Mouse (Mus musculus): ENCODE results near the gene Slc8a1. TPM values are rescaled to one million over a fixed set of nuclear protein-coding genes. Genes with fewer than 3 reads are reported as not detected.
A peak's percentile ranks its signal among the peaks of the same experiment; 100 is the strongest.

The Slc8a1 gene
- polyA plus RNA-seq, 1 experiment from 2014 or later = 36.5 TPM

DNA sequence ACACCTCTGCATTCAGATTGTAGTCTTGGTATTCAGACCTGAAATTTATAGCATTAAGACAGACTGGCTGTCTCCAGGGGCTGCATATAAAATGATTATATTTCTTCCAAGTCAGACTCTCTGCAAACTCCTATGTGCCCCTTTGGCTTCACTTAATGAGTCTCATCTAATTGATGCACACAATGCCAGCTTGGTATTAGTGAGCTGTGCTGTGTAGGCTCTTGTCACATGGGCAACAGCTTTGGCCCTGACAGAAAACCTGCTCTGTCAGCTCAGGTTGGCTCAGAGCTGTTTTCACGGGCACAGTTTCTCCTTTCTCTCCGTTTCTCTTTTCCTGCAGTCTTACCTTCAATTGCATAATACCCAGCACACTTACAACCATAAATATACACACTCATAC lies 60.7 kb downstream of the Slc8a1 start:
- 0 out of 2 replicates have a peak, but pooled peaks cover 6% of the 10 kb centered on the region for H3K27me3 ChIP-seq (ENCODE audit: control insufficient read depth, insufficient read depth, low read length)
- H3K4me1 ChIP-seq (replicated peaks; ENCODE audit: control insufficient read depth, insufficient read depth, low read length) = no peaks in the 10 kb centered on the region
- ATAC-seq (ENCODE audit: low FRiP score) (no peak), DNase-seq (ENCODE audit: low spot score) (no peak)
- H3K9me3 ChIP-seq (ENCODE audit: control insufficient read depth, low read length) = no peaks in the 10 kb centered on the region
- WGBS = 75% methylated on average over 2 of the region's 2 CpGs
- H3K4me3 ChIP-seq (replicated peaks; ENCODE audit: low read length) = no peak overlapping the region
- H3K27ac ChIP-seq = no peak overlapping the region
- no peak overlapping the region for H3K9ac ChIP-seq
- no peak overlapping the region for H3K4me2 ChIP-seq (replicated peaks)
- H3K36me3 ChIP-seq (replicated peaks; ENCODE audit: control insufficient read depth, insufficient read depth) = no peaks in the 10 kb centered on the region

DNA sequence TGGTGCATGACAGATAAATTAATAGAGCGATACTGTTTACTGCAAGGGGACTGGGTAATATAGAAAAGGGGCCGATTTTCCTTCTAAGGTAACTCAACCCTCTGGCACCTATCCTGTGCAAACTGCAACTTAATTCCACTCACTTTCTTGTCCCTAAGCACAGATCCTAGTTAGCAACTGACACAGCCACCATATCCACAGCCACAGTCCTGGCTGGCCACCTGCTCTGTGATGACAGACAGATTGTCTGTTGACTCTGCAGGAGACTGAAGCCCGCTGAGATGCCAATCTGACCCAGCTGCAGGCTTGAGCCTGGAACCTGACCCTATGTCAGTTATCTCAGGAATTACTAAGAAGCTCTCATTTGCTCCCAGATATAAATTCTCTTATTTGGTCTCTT lies 62.0 kb downstream of the Slc8a1 start:
- Histone ChIP-seq H3K36me3 (replicated peaks; ENCODE audit: control insufficient read depth, insufficient read depth) (no peaks in the 10 kb centered on the region), H3K4me1 (replicated peaks; ENCODE audit: control insufficient read depth, insufficient read depth, low read length) (peaks cover 5% of the 10 kb centered on the region; the same call in 1 of the 2 replicates), H3K27ac (no peak overlapping the region), H3K9me3 (ENCODE audit: control insufficient read depth, low read length) (no peaks in the 10 kb centered on the region), H3K9ac (no peak overlapping the region), H3K27me3 (ENCODE audit: control insufficient read depth, insufficient read depth, low read length) (peaks cover 15% of the 10 kb centered on the region; the same call in 1 of the 2 replicates), H3K4me3 (replicated peaks; ENCODE audit: low read length) (no peak overlapping the region), H3K4me2 (replicated peaks) (no peak overlapping the region)
- DNase-seq (ENCODE audit: low spot score) (no peak), ATAC-seq (ENCODE audit: low FRiP score) (no peak)
- WGBS = 60% methylated on average over 3 of the region's 3 CpGs

DNA sequence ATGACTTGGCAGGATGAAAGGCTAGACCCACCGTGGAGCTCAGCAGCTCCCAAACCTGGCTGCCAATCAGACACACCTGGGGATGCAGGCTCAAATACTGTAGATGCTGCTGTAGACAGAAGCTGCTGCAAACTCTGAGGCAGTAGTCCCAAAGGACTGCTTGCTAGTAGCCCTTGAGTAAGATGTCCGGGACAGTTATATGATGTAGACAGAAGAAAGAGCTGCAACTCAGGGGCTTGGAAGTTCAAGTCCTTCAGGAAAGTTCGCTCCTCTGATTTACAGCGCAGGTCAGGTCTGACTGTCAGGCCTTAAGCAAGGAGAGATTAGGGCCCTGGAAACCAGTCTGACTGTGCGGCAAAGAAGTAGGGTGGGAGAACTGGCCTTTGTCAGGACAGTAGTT lies 66.9 kb downstream of the Slc8a1 start:
- Histone ChIP-seq H3K4me2 (replicated peaks) (peak overlapping the region; percentile 74), H3K36me3 (replicated peaks; ENCODE audit: control insufficient read depth, insufficient read depth) (no peaks in the 10 kb centered on the region), H3K4me1 (replicated peaks; ENCODE audit: control insufficient read depth, insufficient read depth, low read length) (peaks cover 35% of the 10 kb centered on the region), H3K27ac (no peak overlapping the region), H3K27me3 (ENCODE audit: control insufficient read depth, insufficient read depth, low read length) (peaks cover 20% of the 10 kb centered on the region; the same call in 1 of the 2 replicates), H3K9ac (no peak overlapping the region), H3K9me3 (ENCODE audit: control insufficient read depth, low read length) (no peaks in the 10 kb centered on the region), H3K4me3 (replicated peaks; ENCODE audit: low read length) (peak overlapping the region; percentile 61; the same call in 1 of the 2 replicates)
- ATAC-seq (ENCODE audit: low FRiP score) = no peak
- no peak for DNase-seq (ENCODE audit: low spot score)
- WGBS = 11% methylated on average over 5 of the region's 5 CpGs

DNA sequence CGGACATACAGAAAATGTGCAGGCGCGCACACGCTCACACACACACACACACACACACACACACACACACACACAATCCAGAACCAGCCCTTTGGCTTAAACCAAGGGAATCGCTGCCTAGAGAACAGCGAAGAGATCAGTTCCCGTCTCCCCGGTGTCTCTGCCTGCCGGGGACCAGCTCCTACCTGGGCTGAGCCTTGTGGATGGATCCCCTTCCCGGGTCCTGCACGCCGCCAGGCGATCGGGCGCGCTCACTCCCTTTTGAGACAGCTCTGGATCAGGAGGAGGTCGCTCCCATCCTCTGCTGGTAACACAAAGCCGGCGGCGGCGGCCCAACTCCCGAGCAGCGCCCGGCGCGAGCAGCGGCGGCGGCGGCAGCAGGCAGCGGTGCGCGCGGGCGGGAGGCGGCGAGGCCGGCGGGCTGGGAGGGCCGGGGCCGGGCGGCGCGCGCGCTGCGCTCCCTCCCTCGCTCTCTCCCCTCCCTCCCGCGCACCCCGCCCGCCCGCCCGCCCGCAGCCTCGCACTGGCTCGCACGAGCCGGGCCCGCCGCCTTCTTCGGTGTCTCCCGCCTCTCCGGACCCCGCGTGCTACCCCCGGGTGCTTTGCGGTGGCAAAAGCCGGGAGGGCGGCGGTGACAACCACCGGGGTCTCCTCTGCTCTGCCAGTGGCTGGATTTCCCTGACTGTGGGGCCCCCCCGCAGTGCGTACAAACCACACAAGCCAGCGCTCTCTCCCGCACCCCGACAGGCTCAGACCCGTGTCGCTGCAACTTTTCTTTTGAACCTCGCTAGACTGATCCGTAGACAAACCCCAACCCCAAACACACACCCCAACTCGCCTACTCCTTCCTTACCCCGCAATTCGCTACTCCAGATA lies 68.1 kb downstream of the Slc8a1 start:
- H3K27ac ChIP-seq = peak overlapping the region; percentile 93
- DNase-seq (ENCODE audit: low spot score) (peak; percentile 72), ATAC-seq (ENCODE audit: low FRiP score) (peak; percentile 86)
- peak overlapping the region; percentile 61 for H3K4me3 ChIP-seq (replicated peaks; ENCODE audit: low read length)
- peaks cover 37% of the 10 kb centered on the region for H3K4me1 ChIP-seq (replicated peaks; ENCODE audit: control insufficient read depth, insufficient read depth, low read length)
- peaks cover 20% of the 10 kb centered on the region; the same call in 1 of the 2 replicates for H3K27me3 ChIP-seq (ENCODE audit: control insufficient read depth, insufficient read depth, low read length)
- H3K9ac ChIP-seq = peak overlapping the region; percentile 76
- no peaks in the 10 kb centered on the region for H3K9me3 ChIP-seq (ENCODE audit: control insufficient read depth, low read length)
- H3K4me2 ChIP-seq (replicated peaks) = peak overlapping the region; percentile 74
- H3K36me3 ChIP-seq (replicated peaks; ENCODE audit: control insufficient read depth, insufficient read depth) = no peaks in the 10 kb centered on the region
- under 1% methylated on average over 75 of the region's 84 CpGs for WGBS

DNA sequence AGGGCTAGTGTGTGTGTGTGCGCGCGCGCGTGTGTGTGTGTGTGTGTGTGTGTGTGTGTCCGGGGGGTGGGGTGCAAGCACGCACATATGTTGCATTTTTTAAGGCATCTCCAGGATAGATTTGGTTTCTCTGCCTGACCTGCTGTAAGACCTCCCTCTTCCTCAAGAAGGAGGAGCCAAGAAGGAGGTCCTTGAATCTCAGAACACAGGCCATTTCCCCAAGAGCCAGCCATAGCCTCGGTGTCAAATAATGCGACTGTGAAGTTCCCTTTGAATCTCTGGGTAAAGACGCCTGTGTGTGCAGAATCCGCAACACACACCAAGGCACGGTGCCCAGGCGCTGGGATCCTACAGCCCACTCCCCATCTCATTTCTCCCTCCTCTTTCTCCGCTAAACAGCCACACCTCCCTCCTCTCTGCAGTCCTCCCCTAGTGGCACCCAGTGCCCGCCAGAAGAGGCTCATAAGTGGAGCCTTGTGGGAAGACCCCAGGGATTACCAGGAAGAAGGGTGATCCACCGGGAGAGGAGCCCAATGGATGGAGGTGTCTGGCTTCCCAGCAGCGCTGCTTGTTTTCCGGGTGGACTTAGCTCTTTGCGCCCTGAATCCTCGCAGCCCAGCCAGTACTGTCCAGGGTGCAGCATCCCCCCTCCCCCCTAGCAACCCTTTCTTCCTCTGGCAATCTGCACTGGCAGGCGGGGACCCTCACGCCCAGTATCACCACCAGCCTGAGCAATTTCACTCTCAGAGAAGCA lies 68.9 kb downstream of the Slc8a1 start:
- H3K27ac ChIP-seq = peak overlapping the region; percentile 93
- H3K9ac ChIP-seq = peak overlapping the region; percentile 76
- no peaks in the 10 kb centered on the region for H3K9me3 ChIP-seq (ENCODE audit: control insufficient read depth, low read length)
- H3K36me3 ChIP-seq (replicated peaks; ENCODE audit: control insufficient read depth, insufficient read depth) = no peaks in the 10 kb centered on the region
- H3K27me3 ChIP-seq (ENCODE audit: control insufficient read depth, insufficient read depth, low read length) = peaks cover 20% of the 10 kb centered on the region; the same call in 1 of the 2 replicates
- DNase-seq (ENCODE audit: low spot score) (peak; percentile 70), ATAC-seq (ENCODE audit: low FRiP score) (peak; percentile 85)
- peak overlapping the region; percentile 74 for H3K4me2 ChIP-seq (replicated peaks)
- H3K4me1 ChIP-seq (replicated peaks; ENCODE audit: control insufficient read depth, insufficient read depth, low read length) = peaks cover 37% of the 10 kb centered on the region
- 2% methylated on average over 22 of the region's 22 CpGs for WGBS
- peak overlapping the region; percentile 61 for H3K4me3 ChIP-seq (replicated peaks; ENCODE audit: low read length)

DNA sequence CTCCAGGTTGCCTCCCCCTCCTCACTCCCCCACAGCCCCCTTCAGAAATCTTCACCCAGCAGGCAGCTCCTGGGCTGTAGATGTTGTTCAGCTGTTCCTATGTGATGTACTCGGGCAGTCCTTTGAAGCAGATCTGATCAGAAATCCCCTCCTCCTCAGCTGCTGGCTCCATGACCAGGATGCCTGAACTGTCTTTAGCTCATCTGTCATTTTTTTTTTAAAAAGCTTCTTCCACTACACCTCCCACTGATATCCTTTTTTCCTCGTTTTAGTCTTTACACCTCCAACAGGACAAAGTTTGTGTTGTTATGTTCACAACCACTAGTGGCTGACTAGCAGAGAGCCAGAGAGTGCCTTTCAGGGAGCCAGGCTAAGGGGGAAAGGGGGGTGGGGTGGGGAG lies 69.7 kb downstream of the Slc8a1 start:
- WGBS = 4% methylated on average over 2 of the region's 2 CpGs
- peak; percentile 43 for DNase-seq (ENCODE audit: low spot score)

DNA sequence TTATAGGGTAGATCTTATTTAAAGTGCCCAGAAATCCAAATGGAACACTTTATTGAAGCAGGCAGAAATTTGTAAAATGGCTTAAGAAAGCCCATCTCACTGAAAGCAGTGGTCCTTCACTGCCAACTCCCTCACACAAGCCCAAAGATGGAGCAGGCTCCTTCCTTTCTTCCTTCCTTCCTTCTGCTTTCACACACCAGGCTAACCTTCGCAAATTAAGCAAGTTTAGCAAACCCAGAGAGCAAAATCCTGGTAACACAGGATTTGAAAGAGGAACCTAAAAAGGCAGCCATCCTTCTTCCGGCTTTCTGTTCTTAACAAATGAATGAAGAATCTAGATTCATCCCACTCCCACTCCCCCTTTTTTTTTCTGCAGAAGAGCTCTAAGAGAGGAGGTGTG lies 70.2 kb downstream of the Slc8a1 start:
- Histone ChIP-seq H3K4me2 (replicated peaks) (peak overlapping the region; percentile 74), H3K27me3 (ENCODE audit: control insufficient read depth, insufficient read depth, low read length) (peaks cover 18% of the 10 kb centered on the region; the same call in 1 of the 2 replicates), H3K36me3 (replicated peaks; ENCODE audit: control insufficient read depth, insufficient read depth) (no peaks in the 10 kb centered on the region), H3K9ac (peak overlapping the region; percentile 76), H3K4me3 (replicated peaks; ENCODE audit: low read length) (peak overlapping the region; percentile 61), H3K4me1 (replicated peaks; ENCODE audit: control insufficient read depth, insufficient read depth, low read length) (peaks cover 37% of the 10 kb centered on the region), H3K27ac (peak overlapping the region; percentile 93), H3K9me3 (ENCODE audit: control insufficient read depth, low read length) (no peaks in the 10 kb centered on the region)
- ATAC-seq (ENCODE audit: low FRiP score) = no peak
- 61% methylated on average over 2 of the region's 2 CpGs for WGBS
- DNase-seq (ENCODE audit: low spot score) = no peak

More for the DNA sequence above, 69.7 kb downstream of the Slc8a1 start:
- peak overlapping the region; percentile 74 for H3K4me2 ChIP-seq (replicated peaks)
- no peaks in the 10 kb centered on the region for H3K9me3 ChIP-seq (ENCODE audit: control insufficient read depth, low read length)
- H3K36me3 ChIP-seq (replicated peaks; ENCODE audit: control insufficient read depth, insufficient read depth) = no peaks in the 10 kb centered on the region
- H3K9ac ChIP-seq = peak overlapping the region; percentile 76
- H3K4me3 ChIP-seq (replicated peaks; ENCODE audit: low read length) = peak overlapping the region; percentile 61
- peak overlapping the region; percentile 93 for H3K27ac ChIP-seq
- peaks cover 37% of the 10 kb centered on the region for H3K4me1 ChIP-seq (replicated peaks; ENCODE audit: control insufficient read depth, insufficient read depth, low read length)
- H3K27me3 ChIP-seq (ENCODE audit: control insufficient read depth, insufficient read depth, low read length) = peaks cover 20% of the 10 kb centered on the region; the same call in 1 of the 2 replicates
- no peak for ATAC-seq (ENCODE audit: low FRiP score)

DNA sequence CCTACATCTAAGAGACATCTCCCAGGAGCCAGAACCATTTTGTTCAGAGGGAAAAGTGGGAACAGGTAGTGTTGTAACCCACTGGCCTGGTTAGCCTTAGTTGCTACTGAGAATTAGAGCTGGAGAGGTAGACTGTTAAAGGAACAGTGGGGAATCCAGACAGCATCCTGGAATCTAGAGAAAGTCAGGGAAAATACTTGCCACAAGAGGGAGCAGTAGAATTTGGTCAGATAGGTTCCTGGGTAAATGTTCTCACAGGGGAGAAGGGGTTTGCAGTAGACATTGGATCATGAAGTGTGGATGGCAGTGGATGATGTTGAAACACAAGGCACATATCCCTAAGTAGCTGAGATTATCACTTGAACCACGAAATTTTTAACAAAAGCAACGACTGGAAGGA lies 71.6 kb downstream of the Slc8a1 start:
- H3K4me2 ChIP-seq (replicated peaks) = peak overlapping the region; percentile 74
- no peaks in the 10 kb centered on the region for H3K9me3 ChIP-seq (ENCODE audit: control insufficient read depth, low read length)
- ATAC-seq (ENCODE audit: low FRiP score) (no peak), DNase-seq (ENCODE audit: low spot score) (peak; percentile 63)
- peaks cover 6% of the 10 kb centered on the region; the same call in 1 of the 2 replicates for H3K27me3 ChIP-seq (ENCODE audit: control insufficient read depth, insufficient read depth, low read length)
- H3K36me3 ChIP-seq (replicated peaks; ENCODE audit: control insufficient read depth, insufficient read depth) = no peaks in the 10 kb centered on the region
- peaks cover 36% of the 10 kb centered on the region for H3K4me1 ChIP-seq (replicated peaks; ENCODE audit: control insufficient read depth, insufficient read depth, low read length)
- H3K4me3 ChIP-seq (replicated peaks; ENCODE audit: low read length) = 0 out of 2 replicates have a peak overlapping the region, but pooled peaks have one; percentile 61
- H3K27ac ChIP-seq = no peak overlapping the region
- WGBS = 52% methylated on average over 2 of the region's 2 CpGs
- H3K9ac ChIP-seq = no peak overlapping the region

DNA sequence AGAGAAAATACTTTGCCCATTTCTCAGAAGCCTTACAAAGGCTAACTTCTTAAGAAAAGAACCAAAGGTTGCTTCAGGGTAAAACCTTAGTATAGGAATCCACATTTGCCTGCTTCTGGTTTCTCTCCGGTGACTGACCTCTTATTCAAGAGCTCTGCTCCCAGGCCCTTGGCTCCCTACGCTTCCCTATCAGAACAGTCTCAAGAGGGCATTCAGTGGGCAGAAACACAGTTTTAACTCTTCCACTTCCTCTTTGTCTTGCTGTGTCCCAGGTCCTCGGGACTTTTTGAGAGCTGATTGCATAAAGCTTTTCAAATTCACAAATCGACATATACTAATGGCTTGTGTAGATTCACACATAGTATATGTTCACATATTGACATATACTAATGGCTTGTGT lies 73.3 kb downstream of the Slc8a1 start:
- Histone ChIP-seq H3K27me3 (ENCODE audit: control insufficient read depth, insufficient read depth, low read length) (no peaks in the 10 kb centered on the region), H3K4me3 (replicated peaks; ENCODE audit: low read length) (no peak overlapping the region), H3K9me3 (ENCODE audit: control insufficient read depth, low read length) (no peaks in the 10 kb centered on the region), H3K4me2 (replicated peaks) (no peak overlapping the region), H3K36me3 (replicated peaks; ENCODE audit: control insufficient read depth, insufficient read depth) (no peaks in the 10 kb centered on the region), H3K27ac (no peak overlapping the region), H3K4me1 (replicated peaks; ENCODE audit: control insufficient read depth, insufficient read depth, low read length) (peaks cover 25% of the 10 kb centered on the region), H3K9ac (no peak overlapping the region)
- WGBS = 91% methylated on average over 4 of the region's 4 CpGs
- ATAC-seq (ENCODE audit: low FRiP score) (no peak), DNase-seq (ENCODE audit: low spot score) (no peak)

Measured in hindbrain, embryonic 14.5 days (tissue).